Mouse (Mus musculus) liver, embryonic 14.5 days (tissue): ENCODE data around the gene Rbms1.

ENCODE experiments used
- CTCF ChIP-seq: IDR thresholded peaks from 2 replicates; pipeline ENCODE4 v1.5.1; 2016; ENCODE audit warnings: antibody characterized with exemption, low read depth, control low read depth
- EP300 ChIP-seq: IDR thresholded peaks from 2 replicates; pipeline ENCODE4 v1.6.1; 2016; ENCODE audit warnings: antibody characterized with exemption, low read depth

DNA sequence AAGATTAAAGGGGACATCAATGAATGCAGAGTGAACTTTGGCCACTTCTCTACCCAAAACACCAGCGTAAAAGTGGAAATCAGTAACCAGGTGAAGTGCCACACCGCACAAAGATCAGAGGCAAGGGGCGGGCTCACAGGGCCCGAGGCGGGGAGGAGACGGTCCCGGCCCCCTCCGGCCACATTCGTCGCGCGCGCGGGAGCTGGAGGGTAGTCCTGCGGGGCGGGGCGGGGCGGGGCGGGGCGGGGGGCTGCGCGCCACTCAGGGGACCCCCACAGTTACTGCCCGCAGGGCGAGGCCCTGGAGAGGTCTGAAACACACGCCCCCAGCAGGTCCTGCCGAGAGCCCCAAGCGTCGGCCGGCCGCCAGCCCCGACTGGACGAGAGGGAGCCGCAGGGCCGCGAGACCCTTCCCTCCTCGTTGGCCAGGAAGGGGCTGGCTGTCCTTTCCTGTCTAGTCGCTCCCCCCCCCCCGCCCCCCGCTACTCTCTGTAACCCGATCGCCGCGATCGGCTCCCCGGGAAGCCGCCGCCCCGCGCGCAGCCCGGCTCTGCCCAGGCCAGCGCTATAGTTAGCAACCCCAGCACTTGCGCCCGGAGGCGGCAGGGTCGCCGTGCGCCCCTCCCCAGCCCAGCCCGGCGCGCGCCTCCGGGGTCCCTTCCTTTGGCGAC lies 856 bp downstream of the Rbms1 start:
- TF ChIP-seq CTCF (no peak), EP300 (no peak)
